Mouse (Mus musculus): ENCODE data around the gene Smtn.

DNA sequence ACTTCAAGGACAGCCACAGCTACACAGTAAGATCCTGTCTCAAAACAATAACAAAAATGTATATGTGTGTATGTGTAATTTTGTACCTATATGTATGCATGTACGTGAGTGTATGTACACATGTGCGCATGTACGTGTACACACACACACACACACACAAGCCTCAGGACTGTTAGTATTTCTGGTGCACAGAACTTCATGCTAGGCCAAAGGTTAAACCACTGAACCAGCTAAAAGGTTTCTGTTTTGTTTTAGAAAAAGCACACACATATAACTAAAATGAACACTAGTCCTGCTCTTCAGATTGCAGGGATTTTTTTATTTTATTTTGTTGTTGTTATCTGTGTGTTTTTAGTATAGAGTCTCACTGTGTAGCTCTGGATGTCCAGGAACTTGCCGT, 41.5 kb upstream of the Smtn start:
- TF ChIP-seq CTCF (conservative IDR thresholded peaks at IDR 0.05; ENCODE audit: low read length) (no peak), POU5F1 (IDR thresholded peaks at IDR 0.05; ENCODE audit: borderline replicate concordance, low read length) (no peak), NANOG (IDR thresholded peaks at IDR 0.05; ENCODE audit: borderline replicate concordance, low read length) (no peak)

Measured in E14TG2a.4 (cell line).